Comparison of ENCODE assay signal across 17 mouse cellular contexts in the genomic region with DNA sequence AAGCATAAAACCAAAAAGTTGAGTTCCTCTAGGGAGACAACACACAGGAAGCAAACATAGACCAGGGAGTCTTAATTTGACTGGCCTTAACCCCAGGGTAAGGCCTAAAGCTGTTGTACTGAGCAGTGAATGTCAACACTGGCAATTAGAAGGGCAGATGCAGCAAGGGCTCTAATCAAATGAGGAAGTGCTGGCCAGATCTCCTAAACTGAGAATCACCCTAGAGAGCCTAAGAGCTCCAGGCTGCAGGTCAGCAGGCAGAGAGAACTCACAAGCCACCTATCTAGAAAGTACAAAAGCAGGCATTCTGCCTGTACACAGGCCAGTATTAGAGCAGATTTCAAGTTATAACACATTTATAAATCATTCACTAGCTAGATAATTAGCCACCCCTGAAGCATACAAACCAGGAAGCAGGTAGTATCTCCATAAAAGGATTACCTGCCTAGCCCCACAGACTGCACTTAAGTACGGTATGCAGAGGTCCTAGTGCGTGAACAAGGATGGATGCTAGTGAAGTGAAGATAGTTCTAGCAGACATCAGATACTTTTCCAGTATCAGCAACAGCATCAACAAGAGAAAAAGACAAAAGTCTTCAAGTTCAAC.
DNase-seq lines count a peak whose midpoint lies in the region; ATAC-seq and TF ChIP-seq lines count a peak whose summit lies in the region.
"Had no signal": no experiment of that assay in that cellular context is flagged by ENCODE, and none has a peak within 500 bp of the region (broad histone marks: within the 10 kb centered on the region; RNA-seq: fewer than 3 reads in every experiment).

No protein-coding gene starts in this region.

- ATAC-seq in kidney, postnatal 0 days (replicated peaks; ENCODE audit: low FRiP score, low read depth), result no peak
- ATAC-seq in common myeloid progenitor, adult 5-6 weeks (replicated peaks; ENCODE audit: low read depth, poor library complexity, severe bottlenecking), result peak; percentile 85
- ATAC-seq in megakaryocyte progenitor cell, adult 5-6 weeks (replicated peaks; ENCODE audit: poor library complexity), result peak; percentile 91
- ATAC-seq: forebrain, embryonic 15.5 days; hindbrain, embryonic 16.5 days had no signal

- H3K9me3 ChIP-seq in kidney, postnatal 0 days (replicated peaks; ENCODE audit: low read length), result no peaks in the 10 kb centered on the region
- H3K9me3 ChIP-seq in CH12.LX (replicated peaks; ENCODE audit: low read length), result no peaks in the 10 kb centered on the region
- H3K9me3 ChIP-seq: embryonic facial prominence, embryonic 15.5 days; forebrain, embryonic 15.5 days; liver, embryonic 13.5 days had no signal

- no peak overlapping the region for H3K4me3 ChIP-seq in kidney, postnatal 0 days (replicated peaks; ENCODE audit: low read depth, low read length)
- no peak overlapping the region for H3K4me3 ChIP-seq in CH12.LX (replicated peaks in 1 of 3; ENCODE audit: low read depth in 2 of 3, low read length in 2 of 3, poor library complexity in 1 of 3)
- H3K4me3 ChIP-seq: embryonic facial prominence, embryonic 15.5 days; forebrain, embryonic 15.5 days; gastrocnemius, adult 2 months; heart, adult 2 months; liver, embryonic 13.5 days had no signal

- TF ChIP-seq EP300 in CH12.LX (IDR thresholded peaks at IDR 0.05; ENCODE audit: low read length), result no peak

- no peak for TF ChIP-seq POLR2A in CH12.LX (IDR thresholded peaks at IDR 0.05; ENCODE audit: low read depth, low read length)

- no peaks in the 10 kb centered on the region for H3K4me1 ChIP-seq in kidney, postnatal 0 days (replicated peaks; ENCODE audit: insufficient read depth, low read length)
- H3K4me1 ChIP-seq in CH12.LX (ENCODE audit: control insufficient read depth in 1 of 2, insufficient read depth in 2 of 2), result peaks cover 0 to 9% of the 10 kb centered on the region in 2 experiments; a peak in 2 of 4 replicates
- H3K4me1 ChIP-seq: embryonic facial prominence, embryonic 15.5 days; liver, embryonic 13.5 days had no signal

- no peaks in the 10 kb centered on the region for H3K36me3 ChIP-seq in kidney, postnatal 0 days (ENCODE audit: insufficient read depth, low read length)
- no peaks in the 10 kb centered on the region for H3K36me3 ChIP-seq in CH12.LX (replicated peaks in 1 of 2; ENCODE audit: control insufficient read depth in 1 of 2, insufficient read depth in 1 of 2, low read length in 1 of 2)
- H3K36me3 ChIP-seq: embryonic facial prominence, embryonic 15.5 days; forebrain, embryonic 15.5 days; liver, embryonic 13.5 days had no signal

- H3K27ac ChIP-seq in kidney, postnatal 0 days, result no peak overlapping the region
- no peak overlapping the region for H3K27ac ChIP-seq in CH12.LX (ENCODE audit: insufficient read depth, low read depth)
- H3K27ac ChIP-seq: embryonic facial prominence, embryonic 15.5 days; forebrain, embryonic 15.5 days; gastrocnemius, adult 2 months; heart, adult 2 months; liver, embryonic 13.5 days had no signal

- no peak for TF ChIP-seq RAD21 in CH12.LX (IDR thresholded peaks at IDR 0.05; ENCODE audit: low read depth, low read length)

- dilution Hi-C loops in CH12.LX (cut with MboI; ENCODE audit: extremely low pct_ligation_motif_present, extremely low pct_unique_long_range_greater_than_20kb, low sequenced_read_pairs), result no loop called here

- in situ Hi-C loops in CH12.LX (cut with MboI; ENCODE audit: low pct_ligation_motif_present, low pct_unique_long_range_greater_than_20kb, low sequenced_read_pairs), result no loop called here

- no peaks in the 10 kb centered on the region for H3K79me2 ChIP-seq in CH12.LX (replicated peaks; ENCODE audit: control insufficient read depth, extremely low read depth, insufficient read depth, poor library complexity, severe bottlenecking)

- WGBS in kidney, postnatal 0 days, result 75% methylated on average over 2 of the region's 2 CpGs

- DNase-seq in kidney, postnatal 0 days (ENCODE audit: low spot score), result peak; percentile 10
- DNase-seq in kidney, postnatal 10 days, result no peak
- peak; percentile 6 for DNase-seq in CH12.LX (ENCODE audit: extremely low read depth)
- DNase-seq in right cerebral cortex, postnatal 14 days, result no peak
- DNase-seq in kidney, adult 11 months, result no peak
- DNase-seq: cerebellum, adult 18-20 months; gastrocnemius, adult 2 months; heart, adult 2 months; kidney, postnatal 36 days; left cerebral cortex, postnatal 4 days; liver, embryonic 13.5 days; right cerebral cortex, postnatal 4 days had no signal

- no peaks in the 10 kb centered on the region for H3K27me3 ChIP-seq in kidney, postnatal 0 days (ENCODE audit: insufficient read depth, low read length)
- H3K27me3 ChIP-seq in CH12.LX (replicated peaks), result no peaks in the 10 kb centered on the region
- H3K27me3 ChIP-seq: embryonic facial prominence, embryonic 15.5 days; forebrain, embryonic 15.5 days; liver, embryonic 13.5 days had no signal

- no peak for TF ChIP-seq CTCF in kidney, postnatal 0 days (IDR thresholded peaks at IDR 0.05; ENCODE audit: low read depth)
- no peak for TF ChIP-seq CTCF in CH12.LX (conservative IDR thresholded peaks at IDR 0.05 in 1 of 2, IDR thresholded peaks at IDR 0.05 in 1 of 2; ENCODE audit: low read depth in 2 of 2, low read length in 2 of 2)

- H3K9ac ChIP-seq in kidney, postnatal 0 days (ENCODE audit: low read depth, low read length), result no peak overlapping the region
- H3K9ac ChIP-seq in CH12.LX (ENCODE audit: insufficient read depth, low read depth), result no peak overlapping the region
- H3K9ac ChIP-seq: embryonic facial prominence, embryonic 15.5 days; forebrain, embryonic 15.5 days; liver, embryonic 13.5 days had no signal

- no peak overlapping the region for H3K4me2 ChIP-seq in kidney, postnatal 0 days (ENCODE audit: low read length)
- no peak overlapping the region; the same call in 1 of the 2 replicates for H3K4me2 ChIP-seq in CH12.LX (ENCODE audit: insufficient read depth, low read depth, poor library complexity, severe bottlenecking)
- H3K4me2 ChIP-seq: embryonic facial prominence, embryonic 15.5 days; forebrain, embryonic 15.5 days; liver, embryonic 13.5 days had no signal

TF ChIP-seq in CH12.LX, 34 proteins besides CTCF, POLR2A, EP300 and RAD21:
- TF ChIP-seq ELF1 (IDR thresholded peaks at IDR 0.05; ENCODE audit: low read depth, low read length) (peak; percentile 39; the same call in 1 of the 2 replicates), TBP (conservative IDR thresholded peaks at IDR 0.05; ENCODE audit: low read depth, low read length) (no peak)
TF ChIP-seq in CH12.LX: peak in this region for 1.

Comparison
In these comparisons a context has a peak if more than half of its experiments do, and no peak if none do; other contexts are left out.
1. DNase-seq: peak in kidney, postnatal 0 days (single experiment) and CH12.LX (single experiment); none in kidney, postnatal 10 days (single experiment), right cerebral cortex, postnatal 14 days (single experiment) and kidney, adult 11 months (single experiment).